Mouse (Mus musculus) ovary, adult 18-20 months (tissue): Measurements from ENCODE around the gene Ilf2.

Experiments
- DNase-seq: peaks from one replicate; pipeline ENCODE4 v3.0.0; 2022; ENCODE audit warnings: low spot score, mixed read lengths

The Ilf2 gene

DNA sequence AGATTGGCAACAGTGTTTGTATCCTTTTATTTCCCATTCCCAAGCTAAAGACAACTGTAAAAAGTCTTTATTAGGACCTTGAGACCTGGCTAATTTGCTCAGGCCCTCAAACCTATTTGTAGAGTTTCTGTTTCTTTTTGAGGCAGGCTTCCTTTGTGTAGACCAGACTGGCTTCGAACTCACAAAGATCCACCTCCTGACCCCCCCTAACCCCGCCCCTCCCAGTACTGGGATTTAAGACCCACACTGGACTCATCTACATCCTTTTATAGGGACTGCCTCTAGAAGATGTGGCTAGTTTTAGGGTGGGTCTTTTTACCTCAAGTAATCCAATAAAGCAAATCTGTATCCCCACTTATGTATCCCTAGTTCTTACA lies 33.8 kb downstream of the Ilf2 start:
- DNase-seq, result no peak

DNA sequence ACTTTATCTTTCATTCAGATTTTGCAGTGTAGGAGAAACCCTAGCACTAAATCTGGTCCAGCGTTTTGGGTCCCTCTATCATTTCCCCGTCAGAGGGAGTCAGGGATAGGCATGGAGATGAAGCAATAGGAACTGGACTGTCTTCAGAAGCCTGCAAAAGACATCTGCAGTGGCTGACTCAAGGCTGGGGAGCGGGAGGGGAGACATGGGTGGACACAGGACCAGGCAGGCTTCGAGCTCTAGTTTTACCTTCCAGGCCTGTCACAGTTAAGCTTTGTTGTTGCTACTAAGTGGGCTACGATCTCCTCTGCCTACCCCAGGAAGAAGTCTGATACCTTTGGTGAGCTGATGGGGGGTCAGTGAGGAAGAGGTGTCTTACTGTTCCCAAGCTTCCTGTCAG lies 36.4 kb downstream of the Ilf2 start:
- no peak for DNase-seq

DNA sequence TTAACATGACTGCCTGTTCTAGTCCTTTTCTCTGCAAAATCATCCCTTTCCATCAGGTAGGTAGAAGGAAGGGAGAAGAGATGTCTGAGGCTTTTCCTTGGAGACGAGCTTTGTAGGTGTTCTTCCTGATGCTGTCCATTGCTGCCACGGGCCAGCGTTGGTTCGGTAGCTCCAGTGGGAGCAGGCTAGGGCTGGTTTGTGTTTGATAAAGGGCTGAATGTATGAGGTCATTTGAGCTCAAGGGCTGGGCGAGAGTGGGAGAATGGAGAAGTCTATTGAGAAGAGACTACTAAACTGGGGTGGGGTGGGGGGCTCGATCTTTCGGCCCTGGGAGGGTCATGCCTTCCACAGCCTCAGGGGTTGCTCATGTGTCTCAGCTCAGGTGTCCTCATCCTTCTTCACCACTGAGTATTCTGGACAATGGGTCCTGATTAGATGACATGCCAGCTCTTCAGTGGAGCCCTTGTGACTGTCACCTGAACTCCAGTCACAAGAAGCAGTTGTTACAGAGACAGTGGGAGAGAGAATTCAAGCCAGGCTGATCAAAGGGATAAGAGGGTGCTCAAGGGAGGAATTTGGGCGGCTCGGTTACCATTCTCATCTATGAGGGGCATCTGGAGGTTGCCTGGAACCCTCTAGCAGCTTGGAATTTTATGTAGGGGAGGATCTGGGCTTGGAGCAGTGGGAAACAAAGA lies 37.2 kb downstream of the Ilf2 start:
- DNase-seq, result no peak

DNA sequence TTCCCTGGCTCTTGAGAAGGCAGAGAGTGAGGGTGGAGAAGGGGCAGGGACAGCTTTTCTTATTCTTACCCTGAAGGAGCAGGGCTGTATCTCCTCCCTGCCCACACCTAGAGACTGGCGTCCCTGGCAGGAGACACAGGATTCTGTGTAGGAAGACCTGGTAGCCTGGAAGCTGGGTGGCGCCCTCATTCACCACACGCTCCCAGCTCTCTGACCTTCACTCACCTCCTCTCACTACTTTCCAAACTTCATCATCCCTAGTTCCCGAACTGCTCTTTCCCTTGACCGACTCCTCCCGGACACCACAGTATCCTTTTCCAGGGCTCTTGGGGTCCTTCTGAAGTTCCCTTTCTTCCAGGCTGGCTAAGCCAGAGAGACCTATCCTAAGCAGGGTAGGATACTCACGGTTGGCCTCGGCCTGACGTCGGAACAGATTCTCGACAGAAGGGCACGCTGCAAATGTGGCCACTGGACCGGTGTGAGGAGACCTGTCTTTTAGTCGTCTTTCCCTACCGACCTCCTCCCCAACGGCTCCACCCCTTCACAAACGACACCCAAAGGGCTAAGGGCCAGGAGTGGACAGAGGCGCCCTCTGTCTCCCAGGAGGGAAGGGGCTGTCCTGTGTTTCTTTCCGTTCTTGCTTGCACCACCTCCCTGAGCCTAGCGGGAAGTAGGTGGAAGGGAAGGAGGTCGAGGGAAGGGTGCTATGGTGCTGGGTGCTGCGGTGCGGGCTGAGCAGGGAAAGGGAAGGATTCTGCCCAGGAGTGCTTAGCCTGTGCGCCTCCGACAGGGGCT lies 38.1 kb downstream of the Ilf2 start, which contains the start of the genes S100a1 and S100a13:
Gene S100a1 (minus strand): TSS at position 597 of the 795 bp plus-strand sequence.
Gene S100a13 (plus strand): TSS at position 640 of the 795 bp plus-strand sequence.
- DNase-seq, result peak; percentile 71

DNA sequence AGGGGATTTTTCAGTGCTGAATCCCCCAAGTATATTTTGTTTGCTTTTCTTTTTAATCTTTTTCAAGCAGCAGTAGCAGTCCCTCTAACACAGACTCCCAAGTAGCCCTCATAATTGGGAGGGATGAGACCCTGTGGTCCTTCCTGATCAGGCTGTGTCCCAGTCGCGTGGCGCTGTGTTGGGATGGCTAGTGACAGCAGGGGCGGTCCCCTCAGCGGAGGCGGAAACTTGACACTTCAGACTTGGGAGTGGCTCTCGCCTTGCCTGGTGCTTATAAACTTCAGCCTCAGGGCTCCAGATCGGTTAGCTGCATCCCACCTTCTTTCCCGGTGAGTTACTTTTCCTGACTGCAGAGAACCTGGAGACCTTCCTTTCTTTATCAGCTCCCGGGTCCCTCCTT lies 38.8 kb downstream of the Ilf2 start:
- DNase-seq, result peak; percentile 50

DNA sequence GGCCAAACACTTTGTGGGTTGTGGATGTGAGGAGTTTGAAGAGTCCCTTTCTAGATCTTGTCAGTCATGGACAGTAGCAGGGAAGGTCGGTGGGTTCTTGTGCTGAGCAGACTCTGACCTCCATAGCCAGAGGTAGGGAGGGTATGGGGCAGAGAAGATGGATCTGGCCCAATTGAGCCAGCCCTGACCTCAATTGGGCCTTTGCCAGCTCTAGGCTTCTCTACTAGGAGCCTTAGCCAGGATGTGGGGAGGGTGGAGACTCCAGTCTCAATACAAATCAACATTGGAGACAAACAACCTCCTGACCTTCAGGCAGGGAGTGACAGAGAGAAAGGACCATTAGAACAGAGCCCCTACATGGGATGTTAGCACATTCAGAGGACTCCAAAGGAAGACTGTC lies 39.3 kb downstream of the Ilf2 start:
- DNase-seq, result no peak

DNA sequence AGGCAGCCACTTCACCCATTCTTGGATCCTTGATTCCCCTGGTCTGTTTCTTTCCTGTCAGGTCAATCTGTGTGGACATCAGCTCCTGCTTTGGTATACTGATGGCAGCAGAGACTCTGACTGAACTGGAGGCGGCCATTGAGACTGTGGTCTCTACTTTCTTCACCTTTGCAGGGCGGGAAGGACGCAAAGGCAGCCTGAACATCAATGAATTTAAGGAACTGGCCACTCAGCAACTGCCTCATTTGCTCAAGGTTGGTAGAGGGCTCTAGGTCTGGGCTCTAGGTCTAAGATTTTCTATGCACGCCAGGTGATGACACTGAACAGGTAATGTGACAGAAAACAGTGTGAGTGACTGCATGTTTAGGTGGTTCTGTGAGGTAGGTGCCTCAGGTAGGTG lies 39.9 kb downstream of the Ilf2 start:
- DNase-seq, result no peak

DNA sequence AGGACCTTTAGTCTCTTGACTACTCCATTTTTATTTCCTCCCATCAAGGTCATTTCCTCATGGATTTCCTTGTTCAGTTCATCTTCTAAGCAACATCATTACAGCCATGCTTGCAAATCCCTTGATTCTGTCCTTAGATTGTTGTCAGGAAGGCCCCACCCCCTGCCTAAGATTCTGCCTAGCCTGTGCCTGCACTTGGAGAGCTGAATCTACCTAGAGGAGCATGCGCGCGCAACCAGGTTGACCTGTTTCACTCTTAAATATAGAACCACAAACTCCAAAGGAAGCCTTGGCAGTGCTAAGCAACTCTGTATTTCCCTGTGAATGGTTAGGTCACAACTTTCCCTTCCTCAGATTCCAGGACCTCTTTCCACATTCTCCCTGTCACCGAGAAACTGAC lies 41.8 kb downstream of the Ilf2 start:
- no peak for DNase-seq

DNA sequence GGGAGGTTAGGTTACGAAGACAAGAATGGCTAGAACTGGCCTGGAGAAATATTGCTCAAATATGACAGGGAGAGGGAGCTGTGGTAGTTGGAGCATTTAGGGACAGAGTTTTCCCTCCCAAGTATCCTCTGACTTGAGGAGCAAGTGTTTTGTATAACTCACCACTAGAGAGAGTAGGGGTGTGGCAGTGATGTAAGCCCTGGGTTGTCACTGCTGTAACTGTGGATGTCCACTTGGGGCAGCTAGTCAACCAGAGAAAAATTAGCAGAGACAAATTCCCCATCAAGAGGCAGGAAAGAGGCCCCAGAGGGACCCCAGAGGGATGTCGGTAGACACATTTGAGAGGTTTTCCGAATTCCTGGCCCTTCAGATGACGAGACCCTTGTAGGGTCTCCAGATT lies 49.5 kb downstream of the Ilf2 start:
- DNase-seq, result peak; percentile 24

DNA sequence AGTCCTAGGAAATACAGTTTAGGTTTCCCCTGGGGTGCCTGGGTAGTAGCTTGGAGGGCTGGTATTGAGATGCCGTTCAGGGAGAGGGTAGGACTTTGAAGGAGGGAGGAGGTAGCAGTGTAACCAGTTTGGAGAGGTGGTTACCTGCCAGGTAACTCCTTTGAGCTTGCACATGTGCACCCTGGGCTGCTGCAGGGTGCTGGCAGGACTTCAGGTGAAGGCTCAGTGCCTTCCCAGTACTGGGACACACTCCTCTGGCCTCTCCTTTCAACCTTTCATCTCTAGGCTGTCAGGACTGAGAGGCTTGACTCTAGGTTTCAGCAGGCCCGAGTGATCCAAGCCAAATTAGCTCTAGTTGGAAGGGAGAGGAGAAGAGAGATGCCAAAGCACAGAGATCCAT lies 50.1 kb downstream of the Ilf2 start:
- no peak for DNase-seq

DNA sequence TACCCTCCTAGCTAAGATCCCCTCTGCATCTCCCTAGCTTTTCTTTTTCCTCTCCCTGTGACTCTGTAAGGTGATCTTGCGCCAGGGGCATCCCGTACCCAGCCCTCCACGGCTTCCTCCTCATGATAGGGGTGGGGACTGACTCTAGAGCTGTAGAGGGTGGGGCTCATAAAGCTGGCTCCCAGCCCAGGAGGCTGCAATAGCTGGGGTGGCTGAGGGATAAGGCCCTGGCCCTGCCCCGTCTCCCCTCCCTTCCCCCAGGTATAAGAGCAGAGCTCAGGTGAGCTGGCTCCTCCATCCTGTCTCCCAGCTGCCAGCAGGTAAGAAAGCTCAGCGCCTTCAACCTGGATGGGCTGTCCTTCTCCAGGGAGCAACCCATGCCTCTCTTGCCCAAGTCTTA lies 50.7 kb downstream of the Ilf2 start, which contains the start of gene S100a14:
Gene S100a14 (plus strand): TSS at position 277 of the 400 bp plus-strand sequence.
- DNase-seq, result no peak

DNA sequence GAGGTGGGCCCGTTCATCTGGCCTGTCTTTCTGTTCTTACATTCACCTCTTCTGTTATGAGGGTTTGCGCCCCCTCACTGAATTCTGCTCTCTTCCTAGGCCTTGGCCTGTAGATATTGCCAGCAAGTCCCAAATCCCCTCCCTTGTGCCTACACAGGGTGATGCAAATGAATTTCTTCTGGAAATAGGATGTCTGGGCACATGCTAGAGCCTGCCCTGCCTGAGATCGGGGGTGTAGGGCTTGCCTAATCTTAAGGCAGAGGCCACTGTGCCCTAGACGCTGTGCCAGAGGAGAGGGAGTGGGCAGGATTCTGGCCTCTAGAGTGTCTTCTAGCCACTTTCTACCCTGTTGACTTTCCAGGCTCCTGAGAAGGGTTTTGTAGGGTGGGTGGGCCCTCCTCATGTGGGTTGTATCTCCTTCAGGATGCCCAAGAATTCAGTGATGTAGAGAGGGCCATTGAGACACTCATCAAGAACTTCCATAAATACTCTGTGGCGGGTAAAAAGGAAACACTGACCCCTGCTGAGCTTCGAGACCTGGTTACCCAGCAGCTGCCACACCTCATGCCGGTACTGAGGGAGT lies 51.5 kb downstream of the Ilf2 start:
- no peak for DNase-seq

DNA sequence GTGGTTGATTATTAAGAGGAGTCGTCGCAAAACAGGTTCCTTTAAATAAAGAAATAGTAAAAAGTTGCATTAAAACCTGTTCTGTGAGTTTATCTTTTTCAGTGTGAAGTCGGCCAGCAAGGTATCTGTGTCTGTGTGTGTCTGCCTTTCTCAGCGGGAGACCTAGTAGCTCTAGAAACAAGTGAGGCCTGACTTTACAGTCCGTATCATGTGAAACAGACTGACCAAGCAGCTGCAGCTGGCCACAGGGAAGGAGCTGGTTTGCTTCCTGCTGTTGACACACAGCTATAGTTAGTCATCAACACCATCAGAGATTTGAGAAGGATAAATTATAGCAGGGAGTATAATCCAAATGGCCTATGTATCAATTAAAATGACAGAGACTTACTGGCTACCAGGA lies 55.8 kb downstream of the Ilf2 start:
- no peak for DNase-seq

DNA sequence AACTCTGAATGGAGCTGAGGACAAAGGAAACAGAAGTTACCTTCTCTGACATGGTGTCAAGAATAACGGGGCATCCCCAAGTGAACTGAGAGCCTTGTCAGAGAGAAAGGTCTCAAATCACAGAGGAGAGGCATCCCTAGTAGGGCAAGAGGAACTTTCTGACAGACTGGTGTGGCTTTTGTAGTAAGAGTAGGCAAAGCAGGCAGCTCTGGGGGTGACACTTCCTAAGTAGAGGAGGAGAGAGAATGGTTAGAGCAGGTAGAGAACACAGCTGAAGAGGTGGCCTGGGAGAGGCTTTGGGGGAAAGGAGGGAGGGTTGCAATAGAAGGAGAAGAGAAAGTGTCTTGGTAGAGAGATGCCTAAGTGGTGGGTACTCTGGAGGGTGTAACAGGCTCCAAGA lies 59.5 kb downstream of the Ilf2 start:
- no peak for DNase-seq

DNA sequence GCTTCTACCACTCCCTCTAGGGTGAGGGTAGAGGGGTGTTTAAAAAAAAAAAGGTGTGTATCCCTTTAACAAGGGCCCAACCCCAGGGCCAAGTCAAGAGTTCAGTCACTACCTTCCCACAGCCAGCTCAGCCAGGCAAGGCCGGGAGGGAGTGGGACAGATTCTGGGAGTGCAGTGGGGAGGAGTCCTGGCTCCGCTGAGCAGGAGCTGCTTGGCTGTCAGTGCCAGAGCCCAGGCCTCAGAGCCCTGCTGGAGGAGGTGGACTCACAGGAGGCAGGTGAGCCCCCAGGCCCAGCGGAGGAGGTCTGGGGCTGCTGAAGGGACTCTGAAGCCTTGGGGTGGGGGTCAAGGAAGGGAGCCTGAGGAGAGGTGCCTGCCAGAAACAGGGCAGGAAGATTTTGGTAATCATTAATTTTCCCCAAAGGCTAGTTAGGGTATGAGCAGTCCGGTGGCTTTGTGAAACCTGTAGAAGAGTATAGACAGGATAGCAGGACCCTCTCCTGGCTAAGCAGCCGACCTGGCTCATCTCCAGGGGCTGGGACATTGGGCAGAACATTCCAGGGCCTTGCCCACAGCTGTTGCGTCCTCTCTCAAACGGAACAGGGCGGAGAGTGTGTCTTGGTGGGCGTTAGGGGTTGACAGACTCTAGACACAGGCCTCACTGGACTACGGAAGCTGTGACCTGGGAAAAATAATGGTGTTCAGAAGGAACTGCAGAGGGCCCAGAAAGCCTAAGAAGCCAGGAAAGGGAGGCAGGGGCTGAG lies 61.4 kb downstream of the Ilf2 start, which contains the start of gene S100a16:
Gene S100a16 (plus strand): TSS at position 114 of the 764 bp plus-strand sequence.
- peak; percentile 77 for DNase-seq

DNA sequence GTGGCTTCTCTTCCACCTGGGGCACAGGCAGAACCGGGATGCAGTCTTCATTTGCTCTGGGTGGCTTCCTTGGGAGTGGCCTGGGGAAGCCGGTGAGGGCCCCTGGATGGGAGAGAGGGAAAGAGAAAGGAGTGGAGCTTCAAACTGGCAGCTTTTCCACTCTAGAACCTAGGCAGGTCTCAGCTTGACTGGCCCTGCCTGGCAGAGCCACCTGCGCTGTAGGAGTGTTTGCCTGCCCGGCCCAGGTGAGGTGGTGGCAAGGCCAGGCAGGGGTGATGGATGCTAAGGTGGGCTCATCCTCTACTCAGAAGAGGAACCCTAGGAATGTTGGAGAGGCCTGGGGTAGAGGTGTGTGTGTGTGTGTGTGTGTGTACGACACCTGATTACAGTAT lies 62.0 kb downstream of the Ilf2 start:
- DNase-seq, result no peak
